Mouse (Mus musculus): ENCODE results near the gene AU022252. TPM values are rescaled to one million over a fixed set of nuclear protein-coding genes. Genes with fewer than 3 reads are reported as not detected.

AU022252 gene
- polyA plus RNA-seq, 1 experiment from 2014 or later, result 34.4 TPM

DNA sequence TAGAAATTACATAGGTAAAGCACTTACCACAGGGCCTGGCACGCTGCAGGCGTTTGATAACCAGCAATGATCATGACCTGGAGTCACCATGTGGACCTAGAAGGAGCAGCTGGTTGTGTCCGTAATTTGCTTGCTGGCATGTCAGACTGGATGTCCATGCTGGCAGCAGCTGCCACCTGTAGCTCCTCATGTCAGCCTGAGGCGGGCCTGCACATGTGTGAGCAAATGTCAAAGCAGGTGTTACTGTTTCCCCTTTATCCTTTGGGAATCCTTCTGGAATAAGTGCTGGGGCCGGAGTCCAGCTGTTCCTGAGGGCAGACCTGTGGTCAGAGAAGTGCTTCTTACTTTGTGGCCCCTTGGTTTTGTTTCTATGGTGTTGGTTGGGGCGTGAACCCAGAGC, 34.4 kb downstream of the AU022252 start:
- Histone ChIP-seq H3K9ac (no peak overlapping the region), H3K36me3 (peaks cover 6% of the 10 kb centered on the region; the same call in 1 of the 2 replicates), H3K4me2 (no peak overlapping the region), H3K27me3 (no peaks in the 10 kb centered on the region), H3K27ac (no peak overlapping the region), H3K4me1 (peaks cover 18% of the 10 kb centered on the region; the same call in 1 of the 2 replicates), H3K9me3 (no peaks in the 10 kb centered on the region), H3K4me3 (no peak overlapping the region)
- no peak for ATAC-seq (ENCODE audit: borderline replicate concordance, extremely low read depth, low FRiP score, low TSS enrichment)
- WGBS, result 83% methylated on average over 6 of the region's 6 CpGs

DNA sequence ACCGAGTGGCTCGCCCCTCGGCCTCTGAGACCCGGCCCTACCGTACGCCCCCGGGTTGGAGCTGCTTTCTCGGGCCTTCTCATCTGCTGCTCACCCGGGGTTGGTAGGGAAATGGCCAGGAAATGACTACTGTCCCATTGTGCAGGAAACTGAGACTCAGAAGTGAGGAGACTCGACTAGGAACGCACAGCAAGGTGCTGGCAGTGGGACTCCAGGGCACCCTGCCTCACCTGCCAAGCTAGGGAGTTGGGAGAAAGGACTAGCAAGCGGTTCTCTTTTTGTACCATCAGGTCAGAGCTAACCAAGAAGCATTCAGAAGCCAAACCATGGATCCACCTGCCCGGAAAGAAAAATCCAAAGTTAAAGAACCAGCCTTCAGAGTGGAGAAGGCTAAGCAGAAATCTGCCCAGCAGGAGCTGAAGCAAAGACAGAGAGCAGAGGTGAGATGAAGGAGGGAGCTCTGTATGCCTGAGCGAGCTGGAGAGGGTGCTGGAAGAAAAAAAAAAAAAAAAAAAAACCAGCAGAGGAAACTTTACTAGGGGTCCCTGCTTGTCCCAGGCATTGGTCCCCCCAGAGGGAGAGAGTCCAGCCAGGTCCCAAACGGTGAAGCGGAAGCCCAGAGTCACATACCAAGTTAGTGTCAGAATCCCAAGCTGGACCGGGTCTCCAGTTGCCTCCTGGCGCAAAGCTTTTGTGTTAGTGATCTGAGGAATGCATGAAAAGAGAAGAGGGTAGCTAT, 36.8 kb downstream of the AU022252 start:
- no peak for ATAC-seq (ENCODE audit: borderline replicate concordance, extremely low read depth, low FRiP score, low TSS enrichment)
- Histone ChIP-seq H3K9me3 (no peaks in the 10 kb centered on the region), H3K27me3 (no peaks in the 10 kb centered on the region), H3K4me2 (peak overlapping the region; percentile 66), H3K27ac (peak overlapping the region; percentile 60), H3K36me3 (peaks cover under 1% of the 10 kb centered on the region; the same call in 1 of the 2 replicates), H3K4me3 (peak overlapping the region; percentile 83), H3K9ac (peak overlapping the region; percentile 84), H3K4me1 (peaks cover 18% of the 10 kb centered on the region; the same call in 1 of the 2 replicates)
- 8% methylated on average over 18 of the region's 18 CpGs for WGBS

DNA sequence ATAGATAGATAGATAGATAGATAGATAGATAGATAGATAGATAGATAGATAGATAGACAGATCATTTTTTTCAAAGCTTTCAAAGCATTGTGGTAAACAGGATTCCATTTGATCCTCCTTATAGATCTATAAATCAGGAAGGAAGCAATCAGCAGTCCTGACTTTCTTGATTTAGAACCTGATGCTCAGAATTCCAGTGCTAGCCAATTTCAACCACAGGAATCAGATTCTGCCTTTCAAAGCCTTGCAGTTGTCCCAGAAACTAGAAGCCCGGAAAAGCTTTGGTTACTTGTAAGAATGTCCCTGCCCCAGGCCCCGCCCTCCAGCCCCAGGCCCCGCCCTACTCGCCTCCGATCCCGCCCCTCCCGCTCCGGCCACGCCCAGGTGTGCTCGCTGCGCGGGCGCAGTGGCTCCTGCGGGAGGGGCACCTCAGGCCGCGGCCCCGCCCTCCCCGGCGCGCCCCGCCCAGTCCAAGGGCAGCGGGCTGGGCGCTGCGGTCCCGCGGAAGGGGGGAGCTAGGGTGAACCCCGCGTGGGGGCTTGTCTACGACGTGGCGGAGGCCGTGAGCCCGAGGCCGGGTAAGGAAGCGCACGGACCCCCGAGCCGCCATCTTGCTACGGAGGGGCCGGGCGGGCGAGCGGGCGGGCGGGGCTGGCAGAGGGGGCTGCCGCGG, 37.5 kb downstream of the AU022252 start, which contains the start of gene Svbp:
Gene Svbp (plus strand): TSS at position 398 of the 673 bp plus-strand sequence.
- Histone ChIP-seq H3K9ac (peak within 1 kb of the TSS; percentile 84), H3K27ac (peak within 1 kb of the TSS; percentile 60), H3K4me2 (peak within 1 kb of the TSS; percentile 66), H3K9me3 (no peaks in the 10 kb centered on the region), H3K27me3 (no peaks in the 10 kb centered on the region), H3K4me1 (peaks cover 18% of the 10 kb centered on the region; the same call in 1 of the 2 replicates), H3K36me3 (no peaks in the 10 kb centered on the region), H3K4me3 (peak within 1 kb of the TSS; percentile 83)
- ATAC-seq (ENCODE audit: borderline replicate concordance, extremely low read depth, low FRiP score, low TSS enrichment), result peak; percentile 95
- under 1% methylated on average over 47 of the region's 47 CpGs for WGBS

DNA sequence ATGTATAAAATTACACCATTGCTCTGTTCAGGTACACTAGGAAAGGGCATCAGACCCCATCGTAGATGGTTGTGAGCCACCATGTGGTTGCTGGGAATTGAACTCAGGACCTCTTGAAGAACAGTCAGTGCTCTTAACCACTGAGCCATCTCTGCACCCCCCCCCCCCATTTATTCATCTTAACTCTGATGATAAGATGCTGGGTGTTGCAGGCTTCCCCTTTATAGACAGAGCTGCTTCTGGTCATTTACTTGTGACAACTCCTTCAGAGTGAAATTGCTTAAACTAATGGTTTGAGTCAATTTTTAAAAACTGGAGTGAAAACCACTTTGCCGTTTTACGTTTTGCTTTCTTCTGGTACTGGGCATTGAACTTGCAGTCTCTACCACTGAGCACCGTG, 39.8 kb downstream of the AU022252 start:
- no peaks in the 10 kb centered on the region for H3K36me3 ChIP-seq
- H3K9ac ChIP-seq, result no peak overlapping the region
- no peak overlapping the region for H3K27ac ChIP-seq
- no peak overlapping the region for H3K4me2 ChIP-seq
- H3K27me3 ChIP-seq, result 0 out of 2 replicates have a peak, but pooled peaks cover 5% of the 10 kb centered on the region
- no peak overlapping the region for H3K4me3 ChIP-seq
- H3K4me1 ChIP-seq, result peaks cover 18% of the 10 kb centered on the region; the same call in 1 of the 2 replicates
- 82% methylated on average over 4 of the region's 4 CpGs for WGBS
- H3K9me3 ChIP-seq, result no peaks in the 10 kb centered on the region
- no peak for ATAC-seq (ENCODE audit: borderline replicate concordance, extremely low read depth, low FRiP score, low TSS enrichment)

DNA sequence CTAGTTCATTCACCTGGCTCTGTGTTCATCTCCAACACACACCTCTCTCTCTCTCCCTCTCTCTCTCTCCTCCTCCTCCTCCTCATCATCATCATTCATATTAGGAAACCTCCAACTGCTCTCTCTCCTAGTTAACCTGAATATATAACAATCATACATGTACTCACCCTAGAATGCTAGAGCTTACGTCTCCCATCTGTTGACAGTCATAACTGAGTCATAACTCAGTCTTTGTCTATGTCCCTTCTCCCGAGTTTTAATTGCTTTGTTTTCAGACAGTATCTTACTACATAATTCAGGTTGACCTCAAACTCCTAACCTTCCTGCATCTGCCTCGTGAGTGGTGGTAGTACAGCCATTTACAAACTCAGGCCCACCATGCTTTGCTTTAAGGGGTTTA, 41.2 kb downstream of the AU022252 start:
- Histone ChIP-seq H3K4me1 (peaks cover 7% of the 10 kb centered on the region; the same call in 1 of the 2 replicates), H3K27ac (no peak overlapping the region), H3K9ac (no peak overlapping the region), H3K27me3 (0 out of 2 replicates have a peak, but pooled peaks cover 5% of the 10 kb centered on the region), H3K36me3 (no peaks in the 10 kb centered on the region), H3K4me2 (no peak overlapping the region), H3K9me3 (no peaks in the 10 kb centered on the region), H3K4me3 (no peak overlapping the region)
- 58% methylated on average over 3 of the region's 3 CpGs for WGBS
- ATAC-seq (ENCODE audit: borderline replicate concordance, extremely low read depth, low FRiP score, low TSS enrichment), result no peak

DNA sequence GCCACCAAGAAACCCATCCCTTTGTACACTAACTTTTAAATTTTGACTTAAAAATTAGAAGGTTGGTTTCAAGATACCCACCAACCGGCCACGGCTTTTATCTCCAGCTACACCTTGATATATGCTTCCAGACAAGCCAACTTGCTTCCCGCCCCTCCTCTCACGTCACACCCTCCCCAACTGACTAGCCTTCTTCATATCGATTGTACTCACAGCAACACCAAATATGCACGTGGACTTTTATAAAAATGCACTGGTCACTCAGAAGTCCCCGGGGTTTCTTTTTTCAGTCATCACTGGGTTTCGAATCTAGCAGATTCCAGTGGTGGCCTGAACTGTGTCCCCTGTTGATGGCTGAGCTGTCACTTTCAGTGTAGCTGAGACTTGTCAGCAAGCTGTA, 41.9 kb downstream of the AU022252 start:
- Histone ChIP-seq H3K4me2 (no peak overlapping the region), H3K9ac (no peak overlapping the region), H3K27ac (no peak overlapping the region), H3K36me3 (no peaks in the 10 kb centered on the region), H3K4me1 (0 out of 2 replicates have a peak, but pooled peaks cover under 1% of the 10 kb centered on the region), H3K9me3 (no peaks in the 10 kb centered on the region), H3K27me3 (0 out of 2 replicates have a peak, but pooled peaks cover 5% of the 10 kb centered on the region), H3K4me3 (no peak overlapping the region)
- ATAC-seq (ENCODE audit: borderline replicate concordance, extremely low read depth, low FRiP score, low TSS enrichment), result no peak
- WGBS, result 81% methylated on average over 8 of the region's 8 CpGs

DNA sequence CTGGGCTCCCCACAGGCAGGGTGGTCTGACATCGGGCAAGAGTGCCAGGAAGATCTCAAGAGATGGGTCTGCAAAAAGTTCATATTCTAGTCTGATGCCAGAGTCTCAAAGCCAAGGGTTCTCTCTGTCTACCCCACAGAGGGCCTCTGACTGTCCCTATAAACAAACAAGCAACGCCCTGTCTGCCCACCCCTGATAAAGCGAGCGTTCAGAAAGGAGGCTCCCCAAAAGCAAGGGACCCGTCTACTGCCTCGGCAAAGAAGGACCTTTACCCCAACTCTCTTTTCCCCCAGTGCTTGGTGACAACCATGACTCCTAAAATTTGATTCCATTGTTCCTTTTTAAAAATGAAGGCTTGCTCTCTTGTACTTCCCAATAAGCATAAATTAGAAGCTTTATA, 42.6 kb downstream of the AU022252 start, which contains the start of gene Ermap:
Gene Ermap (minus strand): TSS at position 148 of the 400 bp plus-strand sequence.
- Histone ChIP-seq H3K36me3 (no peaks in the 10 kb centered on the region), H3K4me3 (no peak within 1 kb of the TSS), H3K4me1 (no peaks in the 10 kb centered on the region), H3K27ac (no peak within 1 kb of the TSS), H3K4me2 (no peak within 1 kb of the TSS), H3K27me3 (0 out of 2 replicates have a peak, but pooled peaks cover 5% of the 10 kb centered on the region), H3K9me3 (no peaks in the 10 kb centered on the region), H3K9ac (no peak within 1 kb of the TSS)
- ATAC-seq (ENCODE audit: borderline replicate concordance, extremely low read depth, low FRiP score, low TSS enrichment), result no peak
- 60% methylated on average over 6 of the region's 6 CpGs for WGBS

DNA sequence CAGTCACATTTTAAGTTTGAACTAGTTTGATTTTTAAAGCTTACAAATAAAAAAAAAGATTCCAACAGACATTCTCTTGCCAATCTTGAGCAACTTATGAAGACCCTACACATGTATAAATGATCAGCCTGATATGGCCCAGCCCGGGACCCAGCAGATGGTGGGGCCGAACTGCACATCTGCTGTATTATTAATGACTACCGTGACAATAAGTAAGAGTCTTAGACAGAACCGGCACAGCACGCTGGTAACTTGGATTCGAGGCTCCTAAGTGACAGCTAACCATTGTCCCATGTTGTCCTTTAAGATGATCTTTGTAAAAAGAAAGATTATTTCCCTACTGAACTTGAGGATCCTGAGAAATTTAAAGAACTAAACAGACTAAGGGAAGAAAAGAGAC, 43.1 kb downstream of the AU022252 start:
- H3K27me3 ChIP-seq, result 0 out of 2 replicates have a peak, but pooled peaks cover 5% of the 10 kb centered on the region
- H3K9me3 ChIP-seq, result no peaks in the 10 kb centered on the region
- no peak for ATAC-seq (ENCODE audit: borderline replicate concordance, extremely low read depth, low FRiP score, low TSS enrichment)
- no peak overlapping the region for H3K4me3 ChIP-seq
- no peak overlapping the region for H3K9ac ChIP-seq
- no peak overlapping the region for H3K4me2 ChIP-seq
- WGBS, result 68% methylated on average over 6 of the region's 6 CpGs
- no peaks in the 10 kb centered on the region for H3K4me1 ChIP-seq
- no peaks in the 10 kb centered on the region for H3K36me3 ChIP-seq
- no peak overlapping the region for H3K27ac ChIP-seq

DNA sequence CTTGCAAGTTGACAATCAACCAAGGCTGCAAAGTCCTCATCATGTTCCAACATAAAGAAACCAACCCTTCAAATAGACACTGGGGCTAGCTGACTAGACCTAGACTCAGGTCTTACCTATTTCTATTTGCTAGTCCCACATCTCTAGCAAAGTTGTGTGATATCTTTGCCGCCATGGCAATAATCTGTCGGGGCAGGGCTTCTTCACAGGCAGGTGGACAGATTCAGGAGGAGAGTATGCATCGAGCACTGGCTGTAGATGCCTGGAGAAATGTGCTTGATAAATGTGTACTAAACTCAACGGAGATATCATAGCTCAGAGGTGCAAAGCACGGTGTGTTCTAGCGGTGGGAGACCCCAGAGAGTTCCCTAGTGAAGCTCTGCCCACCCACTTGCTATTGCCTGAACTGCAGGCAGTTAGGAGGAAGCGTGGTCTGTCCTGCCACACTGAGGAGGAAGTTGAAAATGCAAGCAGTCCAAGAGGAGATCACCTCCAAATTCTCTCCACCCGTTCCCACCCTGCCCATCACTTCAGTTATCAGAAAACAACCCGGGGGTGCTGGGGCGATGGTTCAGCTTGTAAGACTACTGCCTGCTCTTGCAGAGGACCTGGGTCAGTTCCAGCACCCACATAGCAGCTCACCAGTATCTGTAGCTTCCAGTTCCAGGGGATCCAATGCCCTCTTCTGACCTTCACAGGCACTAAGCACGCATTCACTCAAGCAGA, 44.3 kb downstream of the AU022252 start:
- no peak overlapping the region for H3K27ac ChIP-seq
- no peak overlapping the region for H3K4me2 ChIP-seq
- H3K4me3 ChIP-seq, result no peak overlapping the region
- no peak for ATAC-seq (ENCODE audit: borderline replicate concordance, extremely low read depth, low FRiP score, low TSS enrichment)
- no peaks in the 10 kb centered on the region for H3K36me3 ChIP-seq
- H3K9me3 ChIP-seq, result no peaks in the 10 kb centered on the region
- H3K27me3 ChIP-seq, result 0 out of 2 replicates have a peak, but pooled peaks cover 5% of the 10 kb centered on the region
- no peak overlapping the region for H3K9ac ChIP-seq
- WGBS, result 38% methylated on average over 11 of the region's 11 CpGs
- no peaks in the 10 kb centered on the region for H3K4me1 ChIP-seq

DNA sequence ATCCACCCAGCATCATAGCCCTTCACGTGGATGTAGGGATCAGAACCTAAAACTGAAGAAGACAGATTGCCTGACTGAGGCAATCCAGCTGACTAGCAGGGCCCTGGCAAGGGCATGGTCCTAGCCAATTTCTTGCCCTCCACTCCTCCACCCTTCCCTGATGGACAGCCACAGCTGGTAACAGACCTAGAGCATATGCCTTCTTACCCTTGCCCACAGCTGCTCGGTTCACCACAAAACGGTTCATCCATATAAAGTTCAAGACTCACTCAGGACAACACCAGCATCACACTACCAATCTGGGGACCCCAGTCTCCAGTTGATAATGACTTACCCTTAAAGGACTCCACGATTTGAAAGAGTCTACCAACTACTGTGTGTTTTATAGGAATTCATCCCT, 46.7 kb downstream of the AU022252 start:
- WGBS, result 70% methylated on average over 4 of the region's 4 CpGs
- Histone ChIP-seq H3K4me1 (no peaks in the 10 kb centered on the region), H3K36me3 (no peaks in the 10 kb centered on the region), H3K9ac (no peak overlapping the region), H3K4me2 (no peak overlapping the region), H3K27me3 (0 out of 2 replicates have a peak, but pooled peaks cover 5% of the 10 kb centered on the region), H3K4me3 (no peak overlapping the region), H3K9me3 (no peaks in the 10 kb centered on the region), H3K27ac (no peak overlapping the region)
- ATAC-seq (ENCODE audit: borderline replicate concordance, extremely low read depth, low FRiP score, low TSS enrichment), result no peak

DNA sequence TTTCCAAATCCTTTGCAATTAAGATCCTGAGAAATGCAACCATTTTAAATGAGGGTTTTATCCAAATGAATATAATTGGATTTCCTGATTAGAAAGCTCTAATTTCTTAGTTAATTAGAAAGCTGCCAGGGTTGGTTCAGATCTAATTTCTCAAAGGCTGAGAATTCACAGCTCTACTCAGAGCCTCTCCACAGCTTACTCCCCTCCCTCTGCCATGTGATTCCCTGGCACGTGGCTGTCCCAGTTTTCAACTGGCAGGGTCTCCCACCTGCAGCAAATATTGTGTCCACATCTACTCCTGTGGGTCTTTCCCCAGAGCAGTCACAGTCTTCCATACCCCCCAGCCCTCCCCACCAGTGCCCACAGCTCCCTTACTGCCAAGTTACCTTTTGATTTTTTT, 49.0 kb downstream of the AU022252 start:
- WGBS, result 21% methylated on average over 1 of the region's 1 CpGs
- no peaks in the 10 kb centered on the region for H3K36me3 ChIP-seq
- H3K9ac ChIP-seq, result no peak overlapping the region
- no peak for ATAC-seq (ENCODE audit: borderline replicate concordance, extremely low read depth, low FRiP score, low TSS enrichment)
- H3K4me1 ChIP-seq, result no peaks in the 10 kb centered on the region
- no peak overlapping the region for H3K27ac ChIP-seq
- H3K4me2 ChIP-seq, result no peak overlapping the region
- H3K9me3 ChIP-seq, result no peaks in the 10 kb centered on the region
- no peak overlapping the region for H3K4me3 ChIP-seq
- H3K27me3 ChIP-seq, result 0 out of 2 replicates have a peak, but pooled peaks cover 1% of the 10 kb centered on the region
